Mouse (Mus musculus) thymus, adult 2 months (tissue): ENCODE measurements around the gene Gm10282.

Source experiments
- CTCF ChIP-seq: fragments of 200-500 bp; IDR thresholded peaks from 2 replicates; pipeline ENCODE4 v1.5.1; 2012; ENCODE audit warnings: mild to moderate bottlenecking, control low read depth, low read length, moderate library complexity, borderline replicate concordance; ENCODE audit not compliant: control insufficient read depth, poor library complexity, insufficient read depth; ENCODE audit errors: extremely low read depth
- POLR2A ChIP-seq: fragments of 200-500 bp; IDR thresholded peaks from 2 replicates; pipeline ENCODE4 v1.6.1; 2012; ENCODE audit warnings: mild to moderate bottlenecking, low read length, control low read depth, moderate library complexity; ENCODE audit not compliant: control insufficient read depth, poor library complexity, insufficient read depth; ENCODE audit errors: extremely low read depth

DNA sequence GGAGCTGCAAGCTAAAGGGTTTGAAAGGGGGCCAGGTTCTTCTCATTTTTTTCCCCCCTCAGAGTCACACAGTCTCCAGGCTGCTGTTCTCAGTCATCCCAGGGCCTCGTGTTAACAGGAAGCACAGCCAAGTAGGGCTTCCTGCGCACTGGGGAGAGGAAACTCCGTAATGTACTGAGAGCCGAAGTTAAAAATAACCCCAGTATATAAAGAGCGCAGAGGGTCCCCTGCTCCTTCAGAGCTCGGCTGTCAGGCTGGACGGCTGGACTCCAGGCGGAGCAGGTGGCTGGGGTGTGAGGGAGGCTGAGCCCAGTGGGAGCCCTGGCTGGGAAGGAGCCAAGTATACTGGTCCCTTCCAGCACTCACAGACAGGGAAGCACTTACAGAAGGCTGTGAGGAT is 9.4 kb downstream of the Gm10282 start:
- TF ChIP-seq POLR2A (0 out of 2 replicates have a peak, but pooled peaks have one; percentile 37), CTCF (no peak)
